Mouse (Mus musculus) kidney, postnatal 0 days (tissue): ENCODE measurements at regions not wholly inside any gene's neighbourhood (a gene's known extent, or its start where the extent isn't known, plus 50 kb on each side); places are given as distances from the start of the nearest gene placed in this dataset.

Source experiments
- ATAC-seq: fragments of 200-750 bp; cut with Nextera tagmentation; replicated peaks from 2 replicates; pipeline ENCODE4 v1.8.0; 2017; ENCODE audit warnings: low read depth, moderate number of reproducible peaks, moderate TSS enrichment, moderate library complexity; ENCODE audit not compliant: low FRiP score
- DNase-seq: peaks from one replicate; pipeline ENCODE4 v3.0.0-alpha.2; 2016; ENCODE audit warnings: low spot score
- H3K27ac ChIP-seq: fragments of 300-500 bp; sonication (generic); 2 replicates; pipeline ENCODE4 v1.5.1; 2014; ENCODE audit warnings: mild to moderate bottlenecking
- H3K27me3 ChIP-seq: fragments of 300-500 bp; sonication (generic); 2 replicates; pipeline ENCODE4 v1.6.1; 2014; ENCODE audit warnings: low read length, mixed read lengths; ENCODE audit not compliant: insufficient read depth
- H3K36me3 ChIP-seq: fragments of 300-500 bp; sonication (generic); 2 replicates; pipeline ENCODE4 v1.6.1; 2014; ENCODE audit warnings: low read length, mixed read lengths; ENCODE audit not compliant: insufficient read depth
- H3K4me1 ChIP-seq: fragments of 300-500 bp; sonication (generic); replicated peaks from 2 replicates; pipeline ENCODE4 v1.6.1; 2014; ENCODE audit warnings: antibody characterized with exemption, low read length, mixed read lengths; ENCODE audit not compliant: insufficient read depth
- H3K4me2 ChIP-seq: fragments of 300-500 bp; sonication (generic); 2 replicates; pipeline ENCODE4 v1.6.1; 2014; ENCODE audit warnings: mild to moderate bottlenecking, low read length, moderate library complexity, mixed read lengths
- H3K4me3 ChIP-seq: fragments of 300-500 bp; sonication (generic); replicated peaks from 2 replicates; pipeline ENCODE4 v1.5.1; 2014; ENCODE audit warnings: low read depth, low read length
- H3K9ac ChIP-seq: fragments of 300-500 bp; sonication (generic); 2 replicates; pipeline ENCODE4 v1.6.1; 2014; ENCODE audit warnings: low read depth, low read length
- H3K9me3 ChIP-seq: fragments of 300-500 bp; sonication (generic); replicated peaks from 2 replicates; pipeline ENCODE4 v1.6.1; 2016; ENCODE audit warnings: low read length, inconsistent platforms, mixed read lengths
- CTCF ChIP-seq: IDR thresholded peaks from 2 replicates; pipeline ENCODE4 v1.5.1; 2016; ENCODE audit warnings: antibody characterized with exemption, low read depth, mild to moderate bottlenecking, moderate library complexity
- WGBS: fragments of 180-500 bp; shearing (Covaris S2); extraction: QIAGEN DNeasy Blood & Tissue Kit; methylation state at CpG from one replicate; pipeline ENCODE4 v1.1.7; 2014; 5-methylcytosine and 5-hydroxymethylcytosine counted together

DNA sequence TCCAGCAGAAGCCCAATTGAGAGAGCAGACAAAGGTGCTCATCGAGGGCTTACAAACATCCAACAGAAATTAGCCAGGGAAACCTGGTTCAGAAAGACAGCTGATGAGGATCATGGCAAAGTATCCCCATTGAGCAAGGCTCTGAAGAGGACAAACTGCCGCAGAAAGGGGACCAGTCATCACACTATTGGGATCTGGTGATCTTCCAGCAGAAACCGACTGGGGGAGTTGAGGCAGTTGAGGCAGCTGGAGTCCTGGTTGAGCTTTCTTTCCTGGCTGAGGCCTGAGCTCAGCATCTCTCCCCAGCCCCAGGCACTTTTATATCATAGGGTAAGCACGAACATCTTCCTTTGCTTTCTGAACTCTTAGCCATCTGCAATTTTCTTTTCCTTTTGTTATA is 282.7 kb downstream of the Insig2 start:
- H3K9me3 ChIP-seq: no peaks in the 10 kb centered on the region
- DNase-seq (no peak), ATAC-seq (no peak)
- no peak overlapping the region for H3K4me3 ChIP-seq
- H3K36me3 ChIP-seq: no peaks in the 10 kb centered on the region
- H3K27me3 ChIP-seq: no peaks in the 10 kb centered on the region
- H3K4me2 ChIP-seq: no peak overlapping the region
- TF ChIP-seq CTCF: no peak
- no peak overlapping the region for H3K9ac ChIP-seq
- no peak overlapping the region for H3K27ac ChIP-seq
- H3K4me1 ChIP-seq: 0 out of 2 replicates have a peak, but pooled peaks cover 4% of the 10 kb centered on the region
- WGBS: 85% methylated on average over 4 of the region's 4 CpGs

DNA sequence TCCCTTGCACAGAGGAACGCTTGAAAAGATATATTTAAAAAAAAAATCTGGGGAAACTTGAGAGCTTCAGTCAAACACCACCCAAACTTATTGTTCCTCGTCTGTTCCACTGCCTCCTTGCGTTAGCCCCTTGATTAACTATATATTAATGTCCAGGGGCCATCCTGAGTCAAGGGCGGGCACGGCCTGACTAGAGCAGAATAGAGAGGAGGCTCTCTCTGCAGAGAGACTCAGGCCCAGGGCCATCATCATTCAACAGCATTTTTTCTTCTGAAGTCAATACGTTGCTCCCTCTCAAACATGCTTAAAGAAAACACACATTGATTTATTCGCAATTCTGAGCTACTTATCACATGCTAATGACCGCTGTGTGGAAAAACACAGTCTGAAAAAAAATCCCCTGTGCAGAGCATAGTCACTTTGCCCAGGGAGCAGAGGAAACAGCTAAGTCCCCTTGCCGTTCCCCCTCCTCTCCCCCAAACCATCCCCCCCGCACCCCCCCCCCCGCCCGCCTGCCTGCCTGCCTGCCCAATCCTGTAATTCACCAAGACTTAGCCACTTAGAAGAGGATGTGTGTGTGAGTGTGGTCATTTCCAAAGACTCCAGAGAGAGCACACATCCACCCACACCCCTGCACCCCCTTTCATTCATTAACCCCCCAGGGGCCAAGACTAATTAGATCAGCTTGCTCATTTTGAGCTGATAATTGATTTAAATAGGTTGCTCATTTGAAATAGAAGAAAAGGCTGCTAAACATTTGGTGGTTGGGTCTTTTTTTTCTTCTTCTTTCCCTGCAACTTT is 281.5 kb downstream of the Insig2 start:
- DNase-seq (peak; percentile 51), ATAC-seq (no peak)
- Histone ChIP-seq H3K4me3 (no peak overlapping the region), H3K4me2 (no peak overlapping the region), H3K36me3 (no peaks in the 10 kb centered on the region), H3K4me1 (0 out of 2 replicates have a peak, but pooled peaks cover 4% of the 10 kb centered on the region), H3K9ac (no peak overlapping the region), H3K27ac (no peak overlapping the region), H3K9me3 (no peaks in the 10 kb centered on the region), H3K27me3 (no peaks in the 10 kb centered on the region)
- WGBS: 17% methylated on average over 9 of the region's 12 CpGs
- TF ChIP-seq CTCF: no peak

DNA sequence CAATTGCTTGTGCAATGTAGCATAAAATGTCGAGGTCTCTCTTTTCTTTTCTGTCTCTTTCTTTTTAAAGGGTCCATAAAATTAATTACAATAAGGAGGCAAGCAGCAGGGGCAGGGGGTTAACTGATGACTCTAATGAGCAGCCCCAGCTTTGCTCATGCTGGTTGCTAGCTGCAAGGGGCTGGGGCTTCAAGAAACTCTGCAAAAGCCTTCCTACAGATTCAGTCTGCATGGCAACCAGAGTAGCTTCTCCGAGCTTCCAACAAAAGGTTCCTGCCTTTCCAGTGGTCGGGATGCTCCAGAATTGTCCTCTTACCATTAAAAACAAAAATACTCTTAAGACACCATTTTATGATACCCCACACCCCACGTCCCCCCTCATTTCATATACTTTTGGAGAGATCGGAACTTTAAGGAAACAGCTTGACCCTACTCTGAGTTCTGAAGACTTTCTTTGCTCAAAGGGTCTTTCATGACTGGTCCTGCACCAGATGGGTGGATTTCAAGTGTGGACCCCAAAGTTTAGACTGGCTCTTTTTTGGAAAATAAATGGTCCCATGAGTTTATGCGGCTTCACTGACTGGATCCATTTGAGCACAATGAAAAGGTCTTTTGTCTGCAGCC is 280.8 kb downstream of the Insig2 start:
- no peak overlapping the region for H3K4me2 ChIP-seq
- 0 out of 2 replicates have a peak, but pooled peaks cover 4% of the 10 kb centered on the region for H3K4me1 ChIP-seq
- H3K9ac ChIP-seq: no peak overlapping the region
- no peaks in the 10 kb centered on the region for H3K36me3 ChIP-seq
- no peak overlapping the region for H3K27ac ChIP-seq
- no peaks in the 10 kb centered on the region for H3K27me3 ChIP-seq
- H3K9me3 ChIP-seq: no peaks in the 10 kb centered on the region
- DNase-seq (no peak), ATAC-seq (no peak)
- no peak overlapping the region for H3K4me3 ChIP-seq
- no peak for TF ChIP-seq CTCF
- 55% methylated on average over 6 of the region's 6 CpGs for WGBS

DNA sequence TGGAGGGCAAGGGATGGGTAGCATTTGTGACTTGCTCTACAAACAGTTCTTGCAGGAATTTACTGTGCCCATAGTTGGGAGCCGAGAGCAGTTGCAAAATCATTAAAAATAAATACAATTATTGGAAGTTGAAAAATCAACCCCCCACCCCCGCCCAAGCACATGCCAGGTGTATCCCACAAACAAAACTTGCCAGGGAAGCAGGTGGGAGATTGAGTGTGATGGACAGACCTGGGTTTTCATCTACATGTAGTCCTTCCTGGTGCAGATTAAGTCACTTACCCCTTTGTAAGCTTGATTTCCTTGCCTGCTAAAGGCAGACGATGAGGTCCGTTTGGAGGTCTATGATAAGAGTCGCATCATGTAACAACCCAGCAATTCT is 280.3 kb downstream of the Insig2 start:
- DNase-seq (no peak), ATAC-seq (no peak)
- Histone ChIP-seq H3K9me3 (no peaks in the 10 kb centered on the region), H3K36me3 (no peaks in the 10 kb centered on the region), H3K4me2 (no peak overlapping the region), H3K27me3 (no peaks in the 10 kb centered on the region), H3K27ac (no peak overlapping the region), H3K4me3 (no peak overlapping the region), H3K9ac (no peak overlapping the region), H3K4me1 (0 out of 2 replicates have a peak, but pooled peaks cover 4% of the 10 kb centered on the region)
- 89% methylated on average over 5 of the region's 5 CpGs for WGBS
- no peak for TF ChIP-seq CTCF

DNA sequence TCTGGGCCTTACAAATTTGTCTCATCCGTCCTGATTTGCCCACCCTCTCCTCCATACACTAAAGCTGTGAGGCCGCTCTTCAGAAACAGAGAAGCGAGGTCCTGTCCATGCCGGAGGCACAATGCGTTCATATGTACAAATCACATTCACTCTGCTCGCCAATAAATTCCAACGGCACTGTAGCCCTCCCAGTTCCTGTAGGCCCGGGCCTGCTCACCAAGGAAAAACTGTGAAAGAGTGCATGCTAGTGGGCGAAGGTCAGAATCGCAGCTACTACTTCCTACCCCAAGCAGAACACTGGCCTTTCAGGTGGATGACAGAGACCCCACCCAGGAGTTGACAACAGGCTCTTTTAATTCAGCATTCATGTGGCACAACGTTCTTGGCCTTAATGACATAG is 278.7 kb downstream of the Insig2 start:
- DNase-seq: peak; percentile 67
- H3K4me2 ChIP-seq: no peak overlapping the region
- ATAC-seq: no peak
- TF ChIP-seq CTCF: peak; percentile 61
- no peaks in the 10 kb centered on the region for H3K4me1 ChIP-seq
- H3K36me3 ChIP-seq: no peaks in the 10 kb centered on the region
- 30% methylated on average over 11 of the region's 11 CpGs for WGBS
- no peak overlapping the region for H3K27ac ChIP-seq
- H3K9ac ChIP-seq: no peak overlapping the region
- no peaks in the 10 kb centered on the region for H3K9me3 ChIP-seq
- H3K27me3 ChIP-seq: no peaks in the 10 kb centered on the region
- H3K4me3 ChIP-seq: no peak overlapping the region

DNA sequence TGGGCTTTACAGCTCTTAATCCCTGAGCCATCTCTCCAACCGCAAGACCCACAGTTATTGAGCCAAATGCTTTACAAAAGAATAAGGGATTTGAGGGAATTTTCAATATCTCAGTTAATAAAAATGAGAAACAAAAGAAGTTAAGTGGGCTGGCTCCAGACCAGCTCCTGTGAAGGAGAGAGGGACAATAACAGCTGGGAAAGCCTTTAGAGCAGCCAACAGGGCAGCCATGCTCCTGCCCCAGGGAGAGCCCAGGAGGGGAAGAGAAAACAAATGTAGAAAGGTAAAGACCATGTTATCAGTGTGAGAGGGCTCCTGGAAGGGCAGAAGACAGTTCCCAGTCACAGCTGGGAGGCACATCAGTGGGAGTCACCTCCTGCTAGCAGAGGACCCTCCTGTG is 257.8 kb downstream of the Insig2 start:
- ATAC-seq: no peak
- no peak for DNase-seq
- H3K9me3 ChIP-seq: no peaks in the 10 kb centered on the region

More for the DNA sequence above, 257.8 kb downstream of the Insig2 start:
- Histone ChIP-seq H3K36me3 (no peaks in the 10 kb centered on the region), H3K4me2 (no peak overlapping the region), H3K27ac (no peak overlapping the region), H3K4me3 (no peak overlapping the region), H3K27me3 (no peaks in the 10 kb centered on the region), H3K9ac (no peak overlapping the region), H3K4me1 (no peaks in the 10 kb centered on the region)
- no peak for TF ChIP-seq CTCF
- WGBS: 78% methylated on average over 1 of the region's 1 CpGs
